Mouse (Mus musculus) embryonic facial prominence, embryonic 11.5 days (tissue): ENCODE results near the gene Insig2. TPM values are rescaled to one million over a fixed set of nuclear protein-coding genes. Genes with fewer than 3 reads are reported as not detected.

Experiments
- ATAC-seq: fragments of 200-750 bp; cut with Nextera tagmentation; replicated peaks from 2 replicates; pipeline ENCODE4 v1.8.0; 2017; ENCODE audit warnings: low read depth; ENCODE audit not compliant: insufficient number of reproducible peaks, low FRiP score, low TSS enrichment
- DNase-seq: peaks from one replicate; pipeline ENCODE4 v3.0.0-alpha.2; 2015; ENCODE audit warnings: low spot score
- H3K27ac ChIP-seq: fragments of 300-500 bp; sonication (generic); replicated peaks from 2 replicates; pipeline ENCODE4 v1.5.1; 2014; ENCODE audit warnings: mild to moderate bottlenecking, low read depth, low read length, control low read depth
- H3K27me3 ChIP-seq: fragments of 300-500 bp; sonication (generic); 2 replicates; pipeline ENCODE4 v1.6.1; 2014; ENCODE audit warnings: mild to moderate bottlenecking, low read length, moderate library complexity, mixed read lengths; ENCODE audit not compliant: control insufficient read depth, insufficient read depth
- H3K36me3 ChIP-seq: fragments of 300-500 bp; sonication (generic); replicated peaks from 2 replicates; pipeline ENCODE4 v1.6.1; 2014; ENCODE audit warnings: low read depth, mild to moderate bottlenecking, low read length, moderate library complexity, mixed read lengths; ENCODE audit not compliant: control insufficient read depth, insufficient read depth
- H3K4me1 ChIP-seq: fragments of 300-500 bp; sonication (generic); 2 replicates; pipeline ENCODE4 v1.6.1; 2014; ENCODE audit warnings: low read length, mixed read lengths; ENCODE audit not compliant: control insufficient read depth, insufficient read depth
- H3K4me2 ChIP-seq: fragments of 300-500 bp; sonication (generic); 2 replicates; pipeline ENCODE4 v1.6.1; 2014; ENCODE audit warnings: low read depth, mild to moderate bottlenecking, control low read depth, low read length, moderate library complexity
- H3K4me3 ChIP-seq: fragments of 300-500 bp; sonication (generic); 2 replicates; pipeline ENCODE4 v1.5.1; 2014; ENCODE audit warnings: low read depth, low read length, control low read depth
- H3K9ac ChIP-seq: fragments of 300-500 bp; sonication (generic); replicated peaks from 2 replicates; pipeline ENCODE4 v1.6.1; 2014; ENCODE audit warnings: mild to moderate bottlenecking, control low read depth, low read length
- H3K9me3 ChIP-seq: fragments of 300-500 bp; sonication (generic); replicated peaks from 2 replicates; pipeline ENCODE4 v1.6.1; 2016; ENCODE audit warnings: mild to moderate bottlenecking, low read length, inconsistent platforms, mixed read lengths; ENCODE audit not compliant: control insufficient read depth
- WGBS: fragments of 180-500 bp; shearing (Covaris S2); extraction: QIAGEN DNeasy Blood & Tissue Kit; methylation state at CpG from one replicate; pipeline ENCODE4 v1.1.7; 2014; 5-methylcytosine and 5-hydroxymethylcytosine counted together
- polyA plus RNA-seq: library from polyadenylated mRNA; unstranded; fragments of >200 nt; fragmentation: Nextera tagmentation; extraction: Ambion mirVana; gene quantifications from 2 replicates; pipeline ENCODE4 v1.2.1, GENCODE M21; 2014

The Insig2 gene
- polyA plus RNA-seq, 1 experiment from 2014 or later: 14.6 TPM

- H3K4me3 ChIP-seq: no peak overlapping the region
- no peak overlapping the region for H3K4me2 ChIP-seq
- no peak overlapping the region for H3K9ac ChIP-seq
- DNase-seq: no peak
- no peaks in the 10 kb centered on the region for H3K27me3 ChIP-seq
- 72% methylated on average over 4 of the region's 4 CpGs for WGBS
- H3K36me3 ChIP-seq: no peaks in the 10 kb centered on the region
- no peaks in the 10 kb centered on the region for H3K9me3 ChIP-seq
- H3K4me1 ChIP-seq: no peaks in the 10 kb centered on the region
- no peak for ATAC-seq
- H3K27ac ChIP-seq: no peak overlapping the region
These were observed 8.9 kb downstream of the Insig2 start for GRCm38 (mm10) chr1:121323501-121323900.

GRCm38 (mm10) chr1:121314766-121315428 is 17.5 kb downstream of the Insig2 start:
- no peak overlapping the region for H3K4me2 ChIP-seq
- DNase-seq (no peak), ATAC-seq (no peak)
- H3K4me3 ChIP-seq: no peak overlapping the region
- no peak overlapping the region for H3K9ac ChIP-seq
- H3K4me1 ChIP-seq: no peaks in the 10 kb centered on the region
- no peaks in the 10 kb centered on the region for H3K36me3 ChIP-seq
- 78% methylated on average over 3 of the region's 3 CpGs for WGBS
- no peaks in the 10 kb centered on the region for H3K27me3 ChIP-seq
- no peak overlapping the region for H3K27ac ChIP-seq
- no peaks in the 10 kb centered on the region for H3K9me3 ChIP-seq

GRCm38 (mm10) chr1:121313181-121313580 is 19.2 kb downstream of the Insig2 start:
- no peaks in the 10 kb centered on the region for H3K27me3 ChIP-seq
- H3K27ac ChIP-seq: no peak overlapping the region
- no peaks in the 10 kb centered on the region for H3K36me3 ChIP-seq
- WGBS: 73% methylated on average over 1 of the region's 1 CpGs
- H3K9ac ChIP-seq: no peak overlapping the region
- H3K4me2 ChIP-seq: no peak overlapping the region
- no peaks in the 10 kb centered on the region for H3K9me3 ChIP-seq
- no peaks in the 10 kb centered on the region for H3K4me1 ChIP-seq
- no peak for DNase-seq
- no peak for ATAC-seq
- H3K4me3 ChIP-seq: no peak overlapping the region

DNA sequence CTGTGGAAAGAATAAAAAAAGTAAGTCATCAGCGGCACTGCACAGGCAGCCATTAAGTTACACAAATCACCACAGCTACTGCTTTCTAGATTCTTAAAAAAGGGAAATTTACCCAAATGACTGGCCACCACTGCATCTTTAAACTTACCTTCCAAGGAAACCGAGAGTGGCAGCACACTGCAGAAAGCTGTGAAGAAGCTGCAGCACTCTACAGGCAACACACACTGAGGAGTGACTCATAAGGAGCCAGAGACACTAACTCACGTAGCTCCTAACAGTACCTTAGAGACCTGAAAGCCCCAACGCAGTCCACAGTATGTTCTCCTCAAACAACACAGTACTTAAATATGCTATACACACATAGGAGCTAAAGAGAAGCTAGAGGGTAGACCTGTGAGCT is 20.1 kb downstream of the Insig2 start:
- WGBS: 94% methylated on average over 4 of the region's 4 CpGs
- ATAC-seq: no peak

DNA sequence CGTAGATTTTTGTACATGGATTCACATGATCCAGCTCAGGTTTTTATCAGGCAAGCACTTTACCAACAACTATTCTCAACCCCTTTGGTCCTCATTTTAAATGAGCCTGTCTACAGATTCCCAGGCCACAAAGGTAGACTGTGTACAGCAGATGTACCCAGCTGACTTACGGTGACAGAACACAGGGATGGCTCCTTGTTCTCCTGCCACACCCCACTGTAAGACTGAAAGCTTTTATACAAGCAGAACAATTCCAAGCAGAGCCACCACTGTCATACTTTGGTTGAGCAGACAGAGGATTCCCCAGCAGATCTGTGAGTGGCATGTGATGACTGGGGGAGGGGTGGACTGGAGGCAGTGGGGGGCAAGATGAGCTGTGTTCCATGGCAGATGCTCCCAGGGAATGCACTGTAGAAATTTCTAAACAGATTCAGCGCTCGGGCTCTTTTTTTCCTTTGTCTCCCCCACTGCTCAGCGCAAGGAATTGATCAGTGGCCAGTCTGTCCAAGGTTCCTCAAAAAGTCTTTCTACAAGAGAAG is 35.6 kb downstream of the Insig2 start:
- no peak overlapping the region for H3K9ac ChIP-seq
- H3K4me1 ChIP-seq: no peaks in the 10 kb centered on the region
- H3K4me3 ChIP-seq: no peak overlapping the region
- H3K27me3 ChIP-seq: no peaks in the 10 kb centered on the region
- H3K27ac ChIP-seq: no peak overlapping the region
- no peak for ATAC-seq
- WGBS: 90% methylated on average over 5 of the region's 5 CpGs
- no peak overlapping the region for H3K4me2 ChIP-seq
- H3K9me3 ChIP-seq: no peaks in the 10 kb centered on the region
- no peaks in the 10 kb centered on the region for H3K36me3 ChIP-seq
- DNase-seq: no peak

More for the DNA sequence above, 20.1 kb downstream of the Insig2 start:
- H3K27ac ChIP-seq: no peak overlapping the region
- H3K27me3 ChIP-seq: no peaks in the 10 kb centered on the region
- no peaks in the 10 kb centered on the region for H3K4me1 ChIP-seq
- no peaks in the 10 kb centered on the region for H3K36me3 ChIP-seq
- H3K4me2 ChIP-seq: no peak overlapping the region
- H3K9ac ChIP-seq: no peak overlapping the region
- H3K4me3 ChIP-seq: no peak overlapping the region
- no peak for DNase-seq
- no peaks in the 10 kb centered on the region for H3K9me3 ChIP-seq

DNA sequence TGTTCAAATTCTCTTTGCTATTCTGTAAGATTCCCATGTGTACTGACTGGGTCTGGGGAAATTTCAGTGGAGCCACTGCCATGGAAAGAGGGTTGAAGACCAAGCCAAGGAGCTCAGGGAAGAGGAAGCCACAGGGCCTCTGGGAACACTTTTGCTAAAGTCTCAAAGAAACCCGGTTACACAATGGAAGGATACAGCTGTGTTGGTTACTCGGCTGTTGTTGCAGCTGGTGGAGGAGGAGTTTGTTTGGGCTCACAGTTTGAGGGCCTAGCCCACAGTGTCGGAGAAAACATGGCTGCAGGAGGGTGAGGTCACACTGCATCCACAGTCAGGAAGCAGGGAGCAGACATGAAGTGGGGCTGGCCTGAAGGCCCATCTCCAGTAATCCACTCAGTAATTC is 38.8 kb downstream of the Insig2 start:
- H3K4me3 ChIP-seq: no peak overlapping the region
- no peak overlapping the region for H3K4me2 ChIP-seq
- no peak overlapping the region for H3K27ac ChIP-seq
- ATAC-seq (no peak), DNase-seq (no peak)
- WGBS: 58% methylated on average over 3 of the region's 3 CpGs
- H3K4me1 ChIP-seq: no peaks in the 10 kb centered on the region
- H3K9ac ChIP-seq: no peak overlapping the region
- H3K36me3 ChIP-seq: no peaks in the 10 kb centered on the region
- no peaks in the 10 kb centered on the region for H3K27me3 ChIP-seq
- H3K9me3 ChIP-seq: no peaks in the 10 kb centered on the region

- no peak for DNase-seq
- 79% methylated on average over 10 of the region's 10 CpGs for WGBS
- H3K9ac ChIP-seq: no peak overlapping the region
- H3K4me3 ChIP-seq: no peak overlapping the region
- no peaks in the 10 kb centered on the region for H3K27me3 ChIP-seq
- H3K4me1 ChIP-seq: no peaks in the 10 kb centered on the region
- H3K9me3 ChIP-seq: no peaks in the 10 kb centered on the region
- ATAC-seq: no peak
- H3K4me2 ChIP-seq: no peak overlapping the region
- H3K27ac ChIP-seq: no peak overlapping the region
- no peaks in the 10 kb centered on the region for H3K36me3 ChIP-seq
These were observed 41.5 kb downstream of the Insig2 start for GRCm38 (mm10) chr1:121290841-121291240.

GRCm38 (mm10) chr1:121290340-121290739 is 42.0 kb downstream of the Insig2 start:
- DNase-seq (no peak), ATAC-seq (no peak)
- Histone ChIP-seq H3K9me3 (no peaks in the 10 kb centered on the region), H3K9ac (no peak overlapping the region), H3K36me3 (no peaks in the 10 kb centered on the region), H3K27me3 (no peaks in the 10 kb centered on the region), H3K4me2 (no peak overlapping the region), H3K27ac (no peak overlapping the region), H3K4me1 (no peaks in the 10 kb centered on the region), H3K4me3 (no peak overlapping the region)
- 68% methylated on average over 5 of the region's 5 CpGs for WGBS
